Mouse (Mus musculus): ENCODE data around the gene Med14.

DNA sequence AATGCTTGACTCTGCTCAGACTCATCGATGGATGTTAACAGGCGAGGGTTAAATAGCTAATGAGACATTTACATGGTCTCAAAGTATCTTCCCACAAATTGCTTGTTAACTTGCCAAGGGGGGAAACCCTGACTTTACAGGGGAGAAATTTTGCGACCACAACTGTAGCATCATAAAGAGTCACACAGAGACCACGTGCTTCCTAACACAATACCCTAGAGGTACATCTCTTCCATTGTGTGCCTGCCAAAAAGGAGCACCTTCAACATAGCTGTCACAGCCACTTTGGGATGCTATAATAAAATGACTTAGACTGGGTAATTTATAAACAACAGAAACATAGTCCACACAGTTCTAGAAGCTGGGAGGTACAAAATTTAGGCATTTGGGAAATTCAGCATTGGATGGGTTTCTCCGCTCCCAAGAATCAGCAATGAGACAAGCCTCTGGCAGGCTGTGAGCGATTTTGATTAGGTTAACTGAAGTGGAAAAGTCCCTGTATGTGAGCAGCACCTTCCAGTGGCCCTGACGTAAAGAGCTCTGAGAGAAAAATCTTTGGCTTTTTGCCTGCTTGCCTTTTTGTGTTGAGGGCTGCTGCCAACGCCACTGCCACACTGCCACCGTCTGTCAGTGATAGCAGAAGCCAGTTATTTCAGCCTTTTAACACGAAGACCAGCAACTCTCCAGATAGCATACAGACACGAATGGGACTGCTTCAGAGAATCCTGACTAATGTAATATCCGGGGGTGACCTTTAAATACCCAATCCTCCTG, 116.2 kb downstream of the Med14 start:
- TF ChIP-seq CTCF (IDR thresholded peaks at IDR 0.05; ENCODE audit: control insufficient read depth, insufficient read depth, insufficient read length) (no peak), MYOD1 (IDR thresholded peaks at IDR 0.05; ENCODE audit: control insufficient read depth, insufficient read length, low read depth) (no peak), USF1 (IDR thresholded peaks at IDR 0.05; ENCODE audit: low read depth) (no peak), CEBPB (IDR thresholded peaks at IDR 0.05; ENCODE audit: low read depth) (no peak), MAX (IDR thresholded peaks at IDR 0.05) (no peak), FOSL1 (IDR thresholded peaks at IDR 0.05; ENCODE audit: insufficient read depth, low read length, poor library complexity, severe bottlenecking) (no peak), MYOG (IDR thresholded peaks at IDR 0.05; ENCODE audit: control insufficient read depth, extremely low read depth, insufficient read length) (no peak)
